Mouse (Mus musculus) liver, embryonic 16.5 days (tissue): Measurements from ENCODE around the gene Wfdc1. TPM values are rescaled to one million over a fixed set of nuclear protein-coding genes. Genes with fewer than 3 reads are reported as not detected.

Experiments used
- ATAC-seq: fragments of 200-750 bp; cut with Nextera tagmentation; 2 replicates; pipeline ENCODE4 v1.8.0; 2017; ENCODE audit warnings: low read depth, mild to moderate bottlenecking, moderate number of reproducible peaks, moderate library complexity
- H3K27ac ChIP-seq: fragments of 300-500 bp; sonication (generic); 2 replicates; pipeline ENCODE4 v1.5.1; 2014; ENCODE audit warnings: mild to moderate bottlenecking, low read length
- H3K27me3 ChIP-seq: fragments of 300-500 bp; sonication (generic); 2 replicates; pipeline ENCODE4 v1.6.1; 2014; ENCODE audit warnings: low read depth, low read length, mixed read lengths; ENCODE audit not compliant: control insufficient read depth, insufficient read depth
- H3K36me3 ChIP-seq: fragments of 300-500 bp; sonication (generic); 2 replicates; pipeline ENCODE4 v1.6.1; 2014; ENCODE audit warnings: mild to moderate bottlenecking; ENCODE audit not compliant: control insufficient read depth, insufficient read depth
- H3K4me1 ChIP-seq: fragments of 300-500 bp; sonication (generic); 2 replicates; pipeline ENCODE4 v1.6.1; 2014; ENCODE audit warnings: low read depth, low read length, mixed read lengths; ENCODE audit not compliant: control insufficient read depth
- H3K4me2 ChIP-seq: fragments of 300-500 bp; sonication (generic); 2 replicates; pipeline ENCODE4 v1.6.1; 2014; ENCODE audit warnings: low read depth, low read length, mixed read lengths
- H3K4me3 ChIP-seq: fragments of 300-500 bp; sonication (generic); 2 replicates; pipeline ENCODE4 v1.5.1; 2014; ENCODE audit warnings: low read depth, mild to moderate bottlenecking, low read length
- H3K9ac ChIP-seq: fragments of 300-500 bp; sonication (generic); 2 replicates; pipeline ENCODE4 v1.6.1; 2014; ENCODE audit warnings: low read depth, low read length
- H3K9me3 ChIP-seq: fragments of 300-500 bp; sonication (generic); replicated peaks from 2 replicates; pipeline ENCODE4 v1.6.1; 2016; ENCODE audit warnings: low read length; ENCODE audit not compliant: control insufficient read depth
- WGBS: fragments of 180-500 bp; shearing (Covaris S2); extraction: QIAGEN DNeasy Blood & Tissue Kit; methylation state at CpG from one replicate; pipeline ENCODE4 v1.1.7; 2014; ENCODE audit not compliant: insufficient replicate concordance; 5-methylcytosine and 5-hydroxymethylcytosine counted together
- polyA plus RNA-seq: library from polyadenylated mRNA; unstranded; fragments of >200 nt; fragmentation: Nextera tagmentation; extraction: Ambion mirVana; gene quantifications from 2 replicates; pipeline ENCODE4 v1.2.1, GENCODE M21; 2015

Wfdc1 gene
- polyA plus RNA-seq, 1 experiment from 2014 or later = 2.7 TPM

DNA sequence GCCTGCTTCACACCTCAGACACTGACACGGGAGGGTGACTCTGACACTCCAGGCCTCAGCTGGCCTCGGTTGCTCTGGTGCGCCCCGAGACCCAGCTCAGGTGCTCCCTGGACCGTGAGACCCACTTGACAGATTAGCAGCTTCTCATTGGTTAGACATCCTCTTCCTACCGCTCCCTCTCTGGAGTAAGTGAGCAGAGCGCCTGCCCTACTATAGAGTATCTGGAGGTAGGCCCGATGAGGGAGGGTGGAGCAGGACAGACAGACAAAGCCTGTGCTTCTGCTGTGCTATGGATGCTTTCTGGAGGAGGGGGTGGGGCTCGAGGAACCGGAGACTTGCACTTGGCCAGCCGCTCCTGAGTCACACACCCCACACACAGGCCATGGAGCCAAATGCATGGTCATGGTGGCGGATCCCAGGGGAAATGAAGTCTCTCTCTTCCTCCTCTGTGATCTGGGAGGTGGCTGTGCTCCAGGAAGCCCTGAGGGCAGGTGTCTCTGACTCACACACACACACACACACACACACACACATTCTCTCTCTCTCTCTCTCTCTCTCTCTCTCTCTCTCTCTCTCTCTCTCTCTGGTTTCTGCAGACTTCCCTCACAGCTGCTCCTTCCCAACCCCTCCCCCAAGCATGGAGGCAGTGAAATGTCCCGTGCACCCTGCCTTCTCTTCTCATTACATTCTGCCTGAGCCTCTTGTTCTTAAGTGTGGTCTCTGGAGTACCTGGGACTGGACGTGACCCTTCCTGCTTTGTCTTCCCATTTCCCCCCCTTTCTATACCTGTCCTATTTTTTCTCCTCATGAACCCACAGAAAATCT lies 42.9 kb downstream of the Wfdc1 start:
- no peak overlapping the region for H3K9ac ChIP-seq
- H3K4me2 ChIP-seq = no peak overlapping the region
- ATAC-seq = no peak
- no peaks in the 10 kb centered on the region; the same call in 1 of the 2 replicates for H3K27me3 ChIP-seq
- no peak overlapping the region for H3K4me3 ChIP-seq
- H3K27ac ChIP-seq = no peak overlapping the region
- H3K4me1 ChIP-seq = peaks cover 4% of the 10 kb centered on the region
- no peaks in the 10 kb centered on the region for H3K36me3 ChIP-seq
- H3K9me3 ChIP-seq = no peaks in the 10 kb centered on the region
- 61% methylated on average over 14 of the region's 14 CpGs for WGBS

- Histone ChIP-seq H3K9me3 (no peaks in the 10 kb centered on the region), H3K4me2 (no peak overlapping the region), H3K4me3 (no peak overlapping the region), H3K4me1 (peaks cover 4% of the 10 kb centered on the region), H3K9ac (no peak overlapping the region), H3K27me3 (no peaks in the 10 kb centered on the region; the same call in 1 of the 2 replicates), H3K36me3 (no peaks in the 10 kb centered on the region), H3K27ac (no peak overlapping the region)
- peak; percentile 59 for ATAC-seq
- WGBS = 60% methylated on average over 11 of the region's 11 CpGs
Observed at GRCm38 (mm10) chr8:119709703-119710093, 43.5 kb downstream of the Wfdc1 start.

DNA sequence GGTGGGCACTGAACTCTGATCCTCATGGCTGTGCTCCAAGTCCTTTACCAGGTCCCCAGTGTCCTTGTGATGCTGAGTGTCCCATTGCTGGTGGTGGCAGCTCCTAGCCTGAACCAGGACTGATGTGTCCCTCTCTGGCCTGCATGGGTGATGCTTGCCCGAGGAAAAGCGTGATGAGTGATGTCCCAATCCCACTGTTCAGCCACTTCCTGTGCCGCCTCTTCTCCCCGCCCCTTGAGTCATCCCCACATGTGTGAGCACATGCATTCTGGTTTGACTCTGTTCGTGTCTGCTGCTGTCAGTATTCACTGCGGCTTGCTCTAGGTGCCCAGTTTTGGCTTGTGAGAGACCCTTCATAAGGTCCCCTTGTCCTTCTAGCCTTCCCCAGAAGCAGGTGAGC lies 46.1 kb downstream of the Wfdc1 start:
- Histone ChIP-seq H3K4me2 (no peak overlapping the region), H3K27ac (no peak overlapping the region), H3K9ac (no peak overlapping the region), H3K27me3 (no peaks in the 10 kb centered on the region; the same call in 1 of the 2 replicates), H3K4me3 (no peak overlapping the region), H3K36me3 (no peaks in the 10 kb centered on the region), H3K9me3 (no peaks in the 10 kb centered on the region), H3K4me1 (peaks cover 12% of the 10 kb centered on the region)
- whole genome bisulfite sequencing = 48% methylated on average over 6 of the region's 6 CpGs
- ATAC-seq = no peak

GRCm38 (mm10) chr8:119713421-119713820 lies 47.3 kb downstream of the Wfdc1 start:
- no peak overlapping the region for H3K27ac ChIP-seq
- no peak for ATAC-seq
- no peaks in the 10 kb centered on the region for H3K9me3 ChIP-seq
- H3K36me3 ChIP-seq = no peaks in the 10 kb centered on the region
- H3K4me3 ChIP-seq = no peak overlapping the region
- H3K4me1 ChIP-seq = peaks cover 12% of the 10 kb centered on the region
- 76% methylated on average over 5 of the region's 5 CpGs for WGBS
- H3K4me2 ChIP-seq = no peak overlapping the region
- H3K9ac ChIP-seq = no peak overlapping the region
- no peaks in the 10 kb centered on the region; the same call in 1 of the 2 replicates for H3K27me3 ChIP-seq

DNA sequence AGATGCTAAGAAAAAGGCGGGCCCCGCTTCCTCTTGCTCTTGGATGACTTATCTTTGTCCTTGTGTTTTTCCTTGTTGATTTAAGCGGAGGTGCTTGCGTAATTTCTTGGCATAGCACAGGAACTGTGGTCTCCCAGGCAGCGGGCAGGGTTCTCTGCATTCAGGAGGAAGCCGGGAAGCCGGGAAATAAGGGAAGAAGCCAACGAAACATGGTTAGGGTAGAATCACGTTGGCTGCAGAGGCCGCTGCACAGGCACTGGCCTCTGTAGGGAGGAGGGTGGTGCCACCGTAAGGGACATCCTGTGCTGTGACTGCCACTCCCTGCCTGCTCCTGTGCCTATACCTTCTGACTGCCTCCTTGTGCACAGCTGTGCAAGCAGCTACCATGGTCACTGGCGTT lies 49.1 kb downstream of the Wfdc1 start:
- peak; percentile 17; the same call in 1 of the 2 replicates for ATAC-seq
- 31% methylated on average over 12 of the region's 12 CpGs for WGBS
- Histone ChIP-seq H3K4me1 (peaks cover 8% of the 10 kb centered on the region), H3K27ac (peak overlapping the region; percentile 4; the same call in 1 of the 2 replicates), H3K9ac (no peak overlapping the region), H3K27me3 (no peaks in the 10 kb centered on the region; the same call in 1 of the 2 replicates), H3K9me3 (no peaks in the 10 kb centered on the region), H3K4me2 (no peak overlapping the region), H3K4me3 (no peak overlapping the region), H3K36me3 (no peaks in the 10 kb centered on the region)

- H3K4me3 ChIP-seq = no peak overlapping the region
- peak; percentile 25; the same call in 1 of the 2 replicates for ATAC-seq
- peaks cover 8% of the 10 kb centered on the region for H3K4me1 ChIP-seq
- no peaks in the 10 kb centered on the region for H3K9me3 ChIP-seq
- H3K27ac ChIP-seq = no peak overlapping the region
- no peak overlapping the region for H3K4me2 ChIP-seq
- no peak overlapping the region for H3K9ac ChIP-seq
- no peaks in the 10 kb centered on the region for H3K36me3 ChIP-seq
- no peaks in the 10 kb centered on the region; the same call in 1 of the 2 replicates for H3K27me3 ChIP-seq
Observed at GRCm38 (mm10) chr8:119716730-119717299, 50.6 kb downstream of the Wfdc1 start.

- H3K27ac ChIP-seq = no peak overlapping the region
- H3K9me3 ChIP-seq = no peaks in the 10 kb centered on the region
- ATAC-seq = no peak
- H3K27me3 ChIP-seq = no peaks in the 10 kb centered on the region; the same call in 1 of the 2 replicates
- H3K4me2 ChIP-seq = no peak overlapping the region
- H3K4me1 ChIP-seq = peaks cover 8% of the 10 kb centered on the region
- H3K36me3 ChIP-seq = no peaks in the 10 kb centered on the region
- no peak overlapping the region for H3K4me3 ChIP-seq
- whole genome bisulfite sequencing = 50% methylated on average over 9 of the region's 9 CpGs
- H3K9ac ChIP-seq = no peak overlapping the region
Observed at GRCm38 (mm10) chr8:119717765-119718164, 51.6 kb downstream of the Wfdc1 start.

- no peak overlapping the region for H3K4me2 ChIP-seq
- ATAC-seq = no peak
- H3K27me3 ChIP-seq = no peaks in the 10 kb centered on the region; the same call in 1 of the 2 replicates
- no peak overlapping the region for H3K9ac ChIP-seq
- 53% methylated on average over 12 of the region's 12 CpGs for WGBS
- peaks cover 8% of the 10 kb centered on the region for H3K4me1 ChIP-seq
- H3K27ac ChIP-seq = no peak overlapping the region
- no peak overlapping the region for H3K4me3 ChIP-seq
- no peaks in the 10 kb centered on the region for H3K9me3 ChIP-seq
- H3K36me3 ChIP-seq = no peaks in the 10 kb centered on the region
Observed at GRCm38 (mm10) chr8:119719011-119719501, 52.9 kb downstream of the Wfdc1 start.

- no peak overlapping the region for H3K9ac ChIP-seq
- no peak overlapping the region for H3K4me3 ChIP-seq
- H3K4me1 ChIP-seq = peaks cover 7% of the 10 kb centered on the region
- no peaks in the 10 kb centered on the region for H3K27me3 ChIP-seq
- WGBS = 49% methylated on average over 6 of the region's 6 CpGs
- no peaks in the 10 kb centered on the region for H3K36me3 ChIP-seq
- H3K4me2 ChIP-seq = no peak overlapping the region
- no peak overlapping the region for H3K27ac ChIP-seq
- H3K9me3 ChIP-seq = no peaks in the 10 kb centered on the region
- ATAC-seq = no peak
Observed at GRCm38 (mm10) chr8:119722348-119722747, 56.2 kb downstream of the Wfdc1 start.
